Mouse (Mus musculus) liver, adult 2 months (tissue): Measurements from ENCODE around the gene Galk2. TPM values are rescaled to one million over a fixed set of nuclear protein-coding genes. Genes with fewer than 3 reads are reported as not detected.

Experiments
- DNase-seq: peaks from one replicate; pipeline ENCODE4 v3.0.0-alpha.2; 2011; ENCODE audit warnings: low read depth, low spot score; ENCODE audit errors: extremely low read depth
- H3K27ac ChIP-seq: fragments of 200-500 bp; replicated peaks from 2 replicates; pipeline ENCODE4 v1.5.1; 2012; ENCODE audit warnings: low read depth, mild to moderate bottlenecking, control low read depth, inconsistent platforms, low read length; ENCODE audit not compliant: insufficient read depth
- H3K27me3 ChIP-seq: fragments of 200-500 bp; 2 replicates; pipeline ENCODE4 v1.6.1; 2012; ENCODE audit warnings: mild to moderate bottlenecking, moderate library complexity, low read length, inconsistent platforms; ENCODE audit not compliant: control insufficient read depth, insufficient read depth
- H3K36me3 ChIP-seq: fragments of 200-500 bp; 2 replicates; pipeline ENCODE4 v1.6.1; 2012; ENCODE audit warnings: low read length, inconsistent platforms; ENCODE audit not compliant: control insufficient read depth, insufficient read depth
- H3K4me1 ChIP-seq: fragments of 200-500 bp; 2 replicates; pipeline ENCODE4 v1.6.1; 2011; ENCODE audit warnings: low read length; ENCODE audit not compliant: control insufficient read depth, insufficient read depth
- H3K4me3 ChIP-seq: fragments of 200-500 bp; 2 replicates; pipeline ENCODE4 v1.5.1; 2011; ENCODE audit warnings: low read depth, mild to moderate bottlenecking, control low read depth, low read length, moderate library complexity; ENCODE audit not compliant: insufficient read depth
- H3K79me2 ChIP-seq: fragments of 200-500 bp; 2 replicates; pipeline ENCODE4 v1.6.1; 2012; ENCODE audit warnings: inconsistent platforms, mild to moderate bottlenecking, low read length, moderate library complexity; ENCODE audit not compliant: control insufficient read depth, insufficient read depth
- H3K9ac ChIP-seq: fragments of 200-500 bp; 2 replicates; pipeline ENCODE4 v1.6.1; 2012; ENCODE audit warnings: low read depth, mild to moderate bottlenecking, control low read depth, inconsistent platforms, low read length
- CTCF ChIP-seq: fragments of 200-500 bp; IDR thresholded peaks from 2 replicates; pipeline ENCODE4 v1.5.1; 2011; ENCODE audit warnings: low read depth, low read length, control low read depth
- POLR2A ChIP-seq: fragments of 200-500 bp; IDR thresholded peaks from 2 replicates; pipeline ENCODE4 v1.6.1; 2011; ENCODE audit warnings: low read length, control low read depth; ENCODE audit not compliant: insufficient read depth; ENCODE audit errors: extremely low read depth
- WGBS: fragments of 180-500 bp; shearing (Covaris S2); methylation state at CpG from one replicate; pipeline ENCODE4 v1.1.7; 2018; 5-methylcytosine and 5-hydroxymethylcytosine counted together
- polyA plus RNA-seq: library from polyadenylated mRNA; depleted of rRNA; stranded (reverse); fragments of >200 nt; gene quantifications from 2 replicates; pipeline ENCODE4 v1.2.3, GENCODE M21; 2012; rRNA removed
- total RNA-seq: library from RNA; depleted of rRNA; stranded (reverse); fragments of >200 nt; gene quantifications from 2 replicates; pipeline ENCODE4 v1.2.3, GENCODE M21; 2014; rRNA removed

The Galk2 gene
- 26.0 and 30.4 TPM in 2 replicates for total RNA-seq
- 11.5 and 11.8 TPM in 2 replicates for polyA plus RNA-seq

GRCm38 (mm10) chr2:125858521-125859280, at the start of gene Galk2, which contains the start of gene Cops2:
Galk2 (plus strand) TSS chr2:125859109.
Cops2 (minus strand) TSS chr2:125859139.
- peak; percentile 92 for DNase-seq
- Histone ChIP-seq H3K36me3 (no peaks in the 10 kb centered on the region), H3K27me3 (no peaks in the 10 kb centered on the region), H3K4me3 (peak within 1 kb of the TSS; percentile 99), H3K4me1 (peaks cover 4% of the 10 kb centered on the region; the same call in 1 of the 2 replicates), H3K9ac (peak within 1 kb of the TSS; percentile 96), H3K79me2 (peaks cover 14% of the 10 kb centered on the region; the same call in 1 of the 2 replicates), H3K27ac (peak within 1 kb of the TSS; percentile 70)
- under 1% methylated on average over 54 of the region's 54 CpGs for WGBS
- TF ChIP-seq POLR2A = 0 out of 2 replicates have a peak, but pooled peaks have one; percentile 25
- TF ChIP-seq CTCF = no peak

GRCm38 (mm10) chr2:125809551-125809950, 49.4 kb upstream of the Galk2 start:
- WGBS = 93% methylated on average over 7 of the region's 7 CpGs
- DNase-seq = no peak
- Histone ChIP-seq H3K79me2 (no peaks in the 10 kb centered on the region), H3K27me3 (no peaks in the 10 kb centered on the region), H3K4me3 (no peak overlapping the region), H3K4me1 (no peaks in the 10 kb centered on the region), H3K27ac (no peak overlapping the region), H3K9ac (no peak overlapping the region), H3K36me3 (no peaks in the 10 kb centered on the region)
- TF ChIP-seq CTCF (no peak), POLR2A (no peak)

- H3K4me3 ChIP-seq = no peak overlapping the region
- TF ChIP-seq POLR2A (no peak), CTCF (no peak)
These were observed 47.6 kb upstream of the Galk2 start for GRCm38 (mm10) chr2:125811332-125811731.

GRCm38 (mm10) chr2:125813972-125814595, 44.8 kb upstream of the Galk2 start:
- Histone ChIP-seq H3K79me2 (no peaks in the 10 kb centered on the region), H3K4me1 (no peaks in the 10 kb centered on the region), H3K9ac (no peak overlapping the region), H3K27ac (no peak overlapping the region), H3K27me3 (no peaks in the 10 kb centered on the region), H3K4me3 (no peak overlapping the region), H3K36me3 (no peaks in the 10 kb centered on the region)
- TF ChIP-seq CTCF (no peak), POLR2A (no peak)
- 80% methylated on average over 9 of the region's 9 CpGs for WGBS
- DNase-seq = no peak

More at GRCm38 (mm10) chr2:125811332-125811731, 47.6 kb upstream of the Galk2 start:
- DNase-seq = no peak
- H3K27me3 ChIP-seq = no peaks in the 10 kb centered on the region
- H3K36me3 ChIP-seq = no peaks in the 10 kb centered on the region
- no peaks in the 10 kb centered on the region for H3K4me1 ChIP-seq
- no peak overlapping the region for H3K9ac ChIP-seq
- H3K79me2 ChIP-seq = no peaks in the 10 kb centered on the region
- WGBS = 54% methylated on average over 2 of the region's 2 CpGs
- no peak overlapping the region for H3K27ac ChIP-seq

- Histone ChIP-seq H3K27me3 (no peaks in the 10 kb centered on the region), H3K79me2 (no peaks in the 10 kb centered on the region), H3K36me3 (no peaks in the 10 kb centered on the region), H3K4me3 (no peak overlapping the region), H3K4me1 (peaks cover 3% of the 10 kb centered on the region; the same call in 1 of the 2 replicates), H3K9ac (no peak overlapping the region), H3K27ac (no peak overlapping the region)
- TF ChIP-seq CTCF = no peak
- TF ChIP-seq POLR2A = no peak
- peak; percentile 96 for DNase-seq
- WGBS = 22% methylated on average over 4 of the region's 4 CpGs
These were observed 38.5 kb upstream of the Galk2 start for GRCm38 (mm10) chr2:125820397-125820796.

- H3K4me3 ChIP-seq = no peak overlapping the region
- no peaks in the 10 kb centered on the region for H3K27me3 ChIP-seq
- DNase-seq = no peak
- H3K27ac ChIP-seq = no peak overlapping the region
- 54% methylated on average over 4 of the region's 4 CpGs for WGBS
- H3K79me2 ChIP-seq = no peaks in the 10 kb centered on the region
- peaks cover 9% of the 10 kb centered on the region; the same call in 1 of the 2 replicates for H3K36me3 ChIP-seq
- no peaks in the 10 kb centered on the region for H3K4me1 ChIP-seq
- TF ChIP-seq CTCF (no peak), POLR2A (no peak)
- H3K9ac ChIP-seq = no peak overlapping the region
These were observed 32.7 kb upstream of the Galk2 start for GRCm38 (mm10) chr2:125826201-125826600.
